Mouse (Mus musculus) heart, adult 2 months (tissue): ENCODE data around the gene Tbc1d4.

Experiments used
- CTCF ChIP-seq: fragments of 200-600 bp; IDR thresholded peaks from 2 replicates; pipeline ENCODE4 v1.8.1; 2022; ENCODE audit warnings: antibody characterized with exemption, mild to moderate bottlenecking, moderate library complexity
- EP300 ChIP-seq: fragments of 200-500 bp; IDR thresholded peaks from 2 replicates; pipeline ENCODE4 v1.6.1; 2011; ENCODE audit warnings: low read depth, low read length, control low read depth; ENCODE audit not compliant: insufficient read depth
- POLR2A ChIP-seq: fragments of 200-500 bp; IDR thresholded peaks from 2 replicates; pipeline ENCODE4 v1.6.1; 2011; ENCODE audit warnings: mild to moderate bottlenecking, low read depth, low read length, control low read depth; ENCODE audit not compliant: insufficient read depth

DNA sequence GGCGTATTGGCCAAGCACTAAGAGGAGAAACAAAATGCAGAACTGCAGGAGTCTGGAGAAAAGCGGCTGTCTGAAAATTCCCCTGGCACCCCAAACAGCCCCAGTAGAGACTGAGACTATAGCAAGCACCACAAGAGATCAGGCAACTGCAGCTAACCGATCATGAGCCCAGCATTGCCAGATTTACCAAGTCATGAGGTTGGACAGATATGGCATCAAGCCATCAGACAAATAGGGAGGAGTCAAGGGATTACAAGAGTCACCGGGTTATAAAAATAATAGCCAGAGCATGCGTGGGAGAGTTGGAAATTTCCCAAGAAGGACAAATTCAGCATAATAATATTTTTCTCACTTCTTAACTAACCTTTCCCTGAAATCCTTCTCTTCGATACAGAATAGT lies 43.6 kb upstream of the Tbc1d4 start:
- TF ChIP-seq POLR2A (no peak), CTCF (no peak), EP300 (no peak)
